Mouse (Mus musculus): ENCODE measurements around the gene Ly6g5b. TPM values are rescaled to one million over a fixed set of nuclear protein-coding genes. Genes with fewer than 3 reads are reported as not detected.

Ly6g5b gene
- polyA plus RNA-seq (2016; fragmentation: Nextera tagmentation; extraction: Ambion mirVana): 0.73 and 0.99 TPM in 2 replicates

GRCm38 (mm10) chr17:35115046-35116019, at the start of gene Ly6g5b:
Gene Ly6g5b, minus strand, starts transcription at chr17:35115428.
- Histone ChIP-seq H3K4me3 (no peak within 1 kb of the TSS), H3K36me3 (peaks cover 55% of the 10 kb centered on the region)
- WGBS: 87% methylated on average over 8 of the region's 8 CpGs

GRCm38 (mm10) chr17:35164218-35164567, 49.0 kb upstream of the Ly6g5b start:
- peak overlapping the region; percentile 98 for H3K4me3 ChIP-seq
- no peaks in the 10 kb centered on the region for H3K9me3 ChIP-seq
- peaks cover 26% of the 10 kb centered on the region for H3K4me1 ChIP-seq
- no peak for DNase-seq (ENCODE audit: low spot score)
- peaks cover 36% of the 10 kb centered on the region for H3K36me3 ChIP-seq
- peak overlapping the region; percentile 100 for H3K27ac ChIP-seq
- H3K27me3 ChIP-seq (ENCODE audit: insufficient read depth, poor library complexity, severe bottlenecking): no peaks in the 10 kb centered on the region
- 4% methylated on average over 28 of the region's 28 CpGs for WGBS

More at GRCm38 (mm10) chr17:35115046-35116019, at the start of gene Ly6g5b:
- Histone ChIP-seq H3K4me1 (peaks cover 12% of the 10 kb centered on the region; the same call in 1 of the 2 replicates), H3K9me3 (no peaks in the 10 kb centered on the region), H3K27me3 (ENCODE audit: insufficient read depth, poor library complexity, severe bottlenecking) (no peaks in the 10 kb centered on the region), H3K27ac (no peak within 1 kb of the TSS)
- no peak for DNase-seq (ENCODE audit: low spot score)

GRCm38 (mm10) chr17:35163326-35164081, 48.3 kb upstream of the Ly6g5b start:
- WGBS: 16% methylated on average over 8 of the region's 8 CpGs
- peak overlapping the region; percentile 98 for H3K4me3 ChIP-seq
- H3K9me3 ChIP-seq: no peaks in the 10 kb centered on the region
- DNase-seq (ENCODE audit: low spot score): no peak
- H3K27me3 ChIP-seq (ENCODE audit: insufficient read depth, poor library complexity, severe bottlenecking): no peaks in the 10 kb centered on the region
- peaks cover 43% of the 10 kb centered on the region for H3K36me3 ChIP-seq
- peak overlapping the region; percentile 100 for H3K27ac ChIP-seq
- H3K4me1 ChIP-seq: peaks cover 26% of the 10 kb centered on the region

GRCm38 (mm10) chr17:35162730-35163129, 47.5 kb upstream of the Ly6g5b start:
- Histone ChIP-seq H3K4me1 (peaks cover 26% of the 10 kb centered on the region), H3K27me3 (ENCODE audit: insufficient read depth, poor library complexity, severe bottlenecking) (no peaks in the 10 kb centered on the region), H3K27ac (peak overlapping the region; percentile 62; the same call in 1 of the 2 replicates), H3K4me3 (peak overlapping the region; percentile 98), H3K9me3 (no peaks in the 10 kb centered on the region), H3K36me3 (peaks cover 51% of the 10 kb centered on the region)
- DNase-seq (ENCODE audit: low spot score): no peak
- 69% methylated on average over 12 of the region's 12 CpGs for WGBS

- Histone ChIP-seq H3K27me3 (ENCODE audit: insufficient read depth, poor library complexity, severe bottlenecking) (no peaks in the 10 kb centered on the region), H3K4me3 (peak overlapping the region; percentile 98), H3K4me1 (peaks cover 26% of the 10 kb centered on the region), H3K36me3 (peaks cover 57% of the 10 kb centered on the region), H3K9me3 (no peaks in the 10 kb centered on the region), H3K27ac (no peak overlapping the region)
- no peak for DNase-seq (ENCODE audit: low spot score)
- WGBS: 78% methylated on average over 14 of the region's 14 CpGs
These were observed 46.9 kb upstream of the Ly6g5b start for GRCm38 (mm10) chr17:35162121-35162520.

- Histone ChIP-seq H3K9me3 (no peaks in the 10 kb centered on the region), H3K27ac (no peak overlapping the region), H3K4me3 (no peak overlapping the region), H3K4me1 (peaks cover 24% of the 10 kb centered on the region), H3K36me3 (peaks cover 64% of the 10 kb centered on the region), H3K27me3 (ENCODE audit: insufficient read depth, poor library complexity, severe bottlenecking) (no peaks in the 10 kb centered on the region)
- WGBS: 89% methylated on average over 11 of the region's 11 CpGs
- no peak for DNase-seq (ENCODE audit: low spot score)
These were observed 46.2 kb upstream of the Ly6g5b start for GRCm38 (mm10) chr17:35161421-35161820.

GRCm38 (mm10) chr17:35159638-35160037, 44.4 kb upstream of the Ly6g5b start:
- Histone ChIP-seq H3K27ac (no peak overlapping the region), H3K36me3 (peaks cover 81% of the 10 kb centered on the region), H3K9me3 (no peaks in the 10 kb centered on the region), H3K4me1 (peaks cover 17% of the 10 kb centered on the region), H3K27me3 (ENCODE audit: insufficient read depth, poor library complexity, severe bottlenecking) (no peaks in the 10 kb centered on the region), H3K4me3 (no peak overlapping the region)
- WGBS: 87% methylated on average over 7 of the region's 7 CpGs
- no peak for DNase-seq (ENCODE audit: low spot score)

GRCm38 (mm10) chr17:35158850-35159593, 43.8 kb upstream of the Ly6g5b start:
- no peak overlapping the region for H3K27ac ChIP-seq
- H3K9me3 ChIP-seq: no peaks in the 10 kb centered on the region
- H3K27me3 ChIP-seq (ENCODE audit: insufficient read depth, poor library complexity, severe bottlenecking): no peaks in the 10 kb centered on the region
- H3K4me3 ChIP-seq: no peak overlapping the region
- no peak for DNase-seq (ENCODE audit: low spot score)
- H3K36me3 ChIP-seq: peaks cover 88% of the 10 kb centered on the region
- peaks cover 17% of the 10 kb centered on the region for H3K4me1 ChIP-seq
- WGBS: 90% methylated on average over 16 of the region's 16 CpGs

GRCm38 (mm10) chr17:35157661-35158175, 42.5 kb upstream of the Ly6g5b start:
- Histone ChIP-seq H3K27me3 (ENCODE audit: insufficient read depth, poor library complexity, severe bottlenecking) (no peaks in the 10 kb centered on the region), H3K36me3 (peaks cover 99% of the 10 kb centered on the region), H3K4me1 (peaks cover 8% of the 10 kb centered on the region), H3K27ac (no peak overlapping the region), H3K9me3 (no peaks in the 10 kb centered on the region), H3K4me3 (no peak overlapping the region)
- WGBS: 97% methylated on average over 8 of the region's 8 CpGs
- DNase-seq (ENCODE audit: low spot score): no peak

GRCm38 (mm10) chr17:35157254-35157653, 42.0 kb upstream of the Ly6g5b start:
- Histone ChIP-seq H3K27me3 (ENCODE audit: insufficient read depth, poor library complexity, severe bottlenecking) (no peaks in the 10 kb centered on the region), H3K4me1 (peaks cover 4% of the 10 kb centered on the region; the same call in 1 of the 2 replicates), H3K36me3 (peaks cover 100% of the 10 kb centered on the region), H3K9me3 (no peaks in the 10 kb centered on the region), H3K4me3 (no peak overlapping the region), H3K27ac (no peak overlapping the region)
- 89% methylated on average over 8 of the region's 8 CpGs for WGBS
- DNase-seq (ENCODE audit: low spot score): no peak

GRCm38 (mm10) chr17:35156461-35157200, 41.4 kb upstream of the Ly6g5b start:
- no peak for DNase-seq (ENCODE audit: low spot score)
- H3K27me3 ChIP-seq (ENCODE audit: insufficient read depth, poor library complexity, severe bottlenecking): no peaks in the 10 kb centered on the region
- H3K27ac ChIP-seq: no peak overlapping the region
- WGBS: 92% methylated on average over 33 of the region's 33 CpGs
- H3K4me3 ChIP-seq: no peak overlapping the region
- H3K4me1 ChIP-seq: 0 out of 2 replicates have a peak, but pooled peaks cover 2% of the 10 kb centered on the region
- no peaks in the 10 kb centered on the region for H3K9me3 ChIP-seq
- H3K36me3 ChIP-seq: peaks cover 100% of the 10 kb centered on the region

GRCm38 (mm10) chr17:35155451-35155850, 40.2 kb upstream of the Ly6g5b start:
- no peak overlapping the region for H3K27ac ChIP-seq
- H3K4me1 ChIP-seq: no peaks in the 10 kb centered on the region
- no peak for DNase-seq (ENCODE audit: low spot score)
- no peak overlapping the region for H3K4me3 ChIP-seq
- peaks cover 98% of the 10 kb centered on the region for H3K36me3 ChIP-seq
- H3K9me3 ChIP-seq: no peaks in the 10 kb centered on the region
- WGBS: 93% methylated on average over 12 of the region's 12 CpGs
- H3K27me3 ChIP-seq (ENCODE audit: insufficient read depth, poor library complexity, severe bottlenecking): no peaks in the 10 kb centered on the region
